Mouse (Mus musculus): Measurements from ENCODE around the gene Nol4l. TPM values are rescaled to one million over a fixed set of nuclear protein-coding genes. Genes with fewer than 3 reads are reported as not detected.

Nol4l gene
- 7.0 and 8.5 TPM in 2 replicates for polyA plus RNA-seq (2015; fragmentation: Nextera tagmentation; extraction: Ambion mirVana)

DNA sequence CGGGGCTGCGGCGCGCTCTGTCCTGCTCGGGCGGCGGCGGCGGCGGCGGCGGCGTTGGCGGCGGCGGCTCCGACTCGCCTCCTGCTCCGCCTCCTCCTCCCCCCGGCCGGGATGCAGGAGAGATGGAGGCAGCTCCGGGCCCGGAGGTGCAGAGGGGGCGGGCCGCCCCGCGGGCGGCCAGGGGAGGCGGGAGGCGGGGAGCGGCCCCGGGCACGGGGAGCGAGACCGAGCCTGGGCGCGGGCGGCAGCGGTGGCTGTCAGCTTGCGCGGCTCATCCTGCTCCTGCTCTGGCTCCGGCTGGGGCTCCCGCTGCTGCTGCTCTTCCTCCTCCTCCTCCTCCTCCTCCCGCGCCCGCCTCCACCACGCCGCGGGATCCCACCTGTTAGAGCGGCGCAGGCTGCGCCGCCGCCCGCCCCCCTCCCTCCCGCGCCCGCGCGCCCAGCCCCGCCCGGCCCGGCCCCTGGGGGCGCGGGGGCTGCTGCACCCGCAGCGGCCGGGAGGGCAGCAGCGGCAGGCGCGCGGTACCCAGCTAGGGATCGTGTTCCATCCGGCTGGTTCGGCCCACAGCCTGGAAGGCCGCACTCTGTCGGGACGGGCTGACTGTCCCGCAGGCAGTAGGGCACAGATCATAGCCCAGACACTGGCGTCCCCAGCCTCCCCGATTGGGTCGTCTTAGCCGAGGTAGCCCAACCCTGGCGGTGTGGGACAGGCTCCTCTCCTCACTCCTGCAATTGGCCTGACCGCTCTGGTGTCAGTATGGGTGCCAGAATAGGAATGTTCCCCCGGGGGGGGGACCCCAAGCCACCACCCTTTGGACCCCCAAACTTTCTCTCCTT, at the start of gene Nol4l:
TSS of gene Nol4l (minus strand) at position 41 of the 836 bp plus-strand sequence.
- ATAC-seq (replicated peaks; ENCODE audit: extremely low read depth, insufficient read depth, low FRiP score) = no peak
- peaks cover 26% of the 10 kb centered on the region for H3K4me1 ChIP-seq (ENCODE audit: control insufficient read depth, insufficient read depth, low read length)
- 2% methylated on average over 54 of the region's 86 CpGs for WGBS
- H3K9ac ChIP-seq (ENCODE audit: low read length) = peak within 1 kb of the TSS; percentile 88
- H3K36me3 ChIP-seq (ENCODE audit: control insufficient read depth, insufficient read depth) = no peaks in the 10 kb centered on the region
- peak within 1 kb of the TSS; percentile 81 for H3K4me3 ChIP-seq (ENCODE audit: low read length)
- H3K9me3 ChIP-seq (replicated peaks; ENCODE audit: control insufficient read depth, low read length) = peaks cover 3% of the 10 kb centered on the region; the same call in 1 of the 2 replicates
- peaks cover 3% of the 10 kb centered on the region; the same call in 1 of the 2 replicates for H3K27me3 ChIP-seq (ENCODE audit: control insufficient read depth, insufficient read depth, low read length)
- H3K4me2 ChIP-seq (ENCODE audit: low read depth, low read length) = peak within 1 kb of the TSS; percentile 99
- H3K27ac ChIP-seq (ENCODE audit: low read length) = peak within 1 kb of the TSS; percentile 89

GRCm38 (mm10) chr2:153577122-153577521, 47.4 kb upstream of the Nol4l start:
- Histone ChIP-seq H3K9ac (ENCODE audit: low read length) (no peak overlapping the region), H3K4me3 (ENCODE audit: low read length) (no peak overlapping the region), H3K27ac (ENCODE audit: low read length) (no peak overlapping the region), H3K4me1 (ENCODE audit: control insufficient read depth, insufficient read depth, low read length) (0 out of 2 replicates have a peak, but pooled peaks cover 2% of the 10 kb centered on the region), H3K9me3 (replicated peaks; ENCODE audit: control insufficient read depth, low read length) (no peaks in the 10 kb centered on the region), H3K36me3 (ENCODE audit: control insufficient read depth, insufficient read depth) (no peaks in the 10 kb centered on the region), H3K4me2 (ENCODE audit: low read depth, low read length) (no peak overlapping the region), H3K27me3 (ENCODE audit: control insufficient read depth, insufficient read depth, low read length) (no peaks in the 10 kb centered on the region)
- 56% methylated on average over 4 of the region's 4 CpGs for WGBS
- no peak for ATAC-seq (replicated peaks; ENCODE audit: extremely low read depth, insufficient read depth, low FRiP score)

DNA sequence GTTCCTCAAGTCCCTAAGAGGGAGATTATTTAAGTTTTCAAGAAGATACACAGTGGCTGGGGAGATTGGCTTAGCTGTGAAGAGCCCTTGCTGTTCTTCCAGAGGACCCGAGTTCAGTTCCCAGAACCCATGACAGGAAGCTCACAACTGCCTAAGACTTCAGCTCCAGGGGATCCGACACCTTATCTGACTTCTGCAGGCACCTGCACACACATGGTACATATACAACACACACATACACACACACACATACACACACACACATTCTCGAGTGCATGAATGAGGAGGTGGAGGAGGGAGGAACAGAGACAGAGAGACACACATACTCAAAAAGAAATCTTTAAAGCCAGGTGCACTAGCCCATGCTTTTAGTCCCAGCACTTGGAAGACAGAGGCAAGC, 46.4 kb upstream of the Nol4l start:
- no peaks in the 10 kb centered on the region for H3K27me3 ChIP-seq (ENCODE audit: control insufficient read depth, insufficient read depth, low read length)
- H3K4me1 ChIP-seq (ENCODE audit: control insufficient read depth, insufficient read depth, low read length) = 0 out of 2 replicates have a peak, but pooled peaks cover 2% of the 10 kb centered on the region
- no peak overlapping the region for H3K9ac ChIP-seq (ENCODE audit: low read length)
- ATAC-seq (replicated peaks; ENCODE audit: extremely low read depth, insufficient read depth, low FRiP score) = no peak
- no peaks in the 10 kb centered on the region for H3K36me3 ChIP-seq (ENCODE audit: control insufficient read depth, insufficient read depth)
- 72% methylated on average over 3 of the region's 3 CpGs for WGBS
- no peak overlapping the region for H3K4me2 ChIP-seq (ENCODE audit: low read depth, low read length)
- no peak overlapping the region for H3K27ac ChIP-seq (ENCODE audit: low read length)
- H3K9me3 ChIP-seq (replicated peaks; ENCODE audit: control insufficient read depth, low read length) = no peaks in the 10 kb centered on the region
- no peak overlapping the region for H3K4me3 ChIP-seq (ENCODE audit: low read length)

DNA sequence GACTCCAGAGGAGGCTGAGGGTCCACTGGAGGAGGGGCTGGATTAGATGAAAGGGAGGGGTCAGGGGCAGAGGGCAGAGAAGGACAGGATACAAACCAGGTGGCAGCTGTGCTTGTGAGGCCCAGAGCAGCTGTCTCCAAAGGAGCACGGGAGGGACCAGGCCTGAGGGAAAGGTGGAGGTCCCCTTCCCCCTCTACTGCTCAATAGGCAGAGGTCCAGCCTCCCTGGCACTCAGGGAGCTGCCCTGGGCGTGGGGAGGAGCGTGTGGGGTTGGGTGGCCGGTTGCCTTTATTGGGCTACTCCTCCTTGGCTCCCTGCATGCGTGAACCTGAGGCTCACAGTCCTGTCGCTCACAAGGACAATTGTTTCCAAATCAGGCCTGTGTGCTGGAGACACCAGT, 45.8 kb upstream of the Nol4l start:
- Histone ChIP-seq H3K4me2 (ENCODE audit: low read depth, low read length) (no peak overlapping the region), H3K4me1 (ENCODE audit: control insufficient read depth, insufficient read depth, low read length) (0 out of 2 replicates have a peak, but pooled peaks cover 2% of the 10 kb centered on the region), H3K4me3 (ENCODE audit: low read length) (no peak overlapping the region), H3K9me3 (replicated peaks; ENCODE audit: control insufficient read depth, low read length) (no peaks in the 10 kb centered on the region), H3K36me3 (ENCODE audit: control insufficient read depth, insufficient read depth) (no peaks in the 10 kb centered on the region), H3K27me3 (ENCODE audit: control insufficient read depth, insufficient read depth, low read length) (no peaks in the 10 kb centered on the region), H3K9ac (ENCODE audit: low read length) (no peak overlapping the region), H3K27ac (ENCODE audit: low read length) (no peak overlapping the region)
- ATAC-seq (replicated peaks; ENCODE audit: extremely low read depth, insufficient read depth, low FRiP score) = no peak
- WGBS = 51% methylated on average over 6 of the region's 6 CpGs

GRCm38 (mm10) chr2:153573101-153573500, 43.3 kb upstream of the Nol4l start:
- 86% methylated on average over 9 of the region's 9 CpGs for WGBS

GRCm38 (mm10) chr2:153568541-153568940, 38.8 kb upstream of the Nol4l start:
- Histone ChIP-seq H3K4me3 (ENCODE audit: low read length) (no peak overlapping the region), H3K9ac (ENCODE audit: low read length) (no peak overlapping the region), H3K27ac (ENCODE audit: low read length) (no peak overlapping the region), H3K27me3 (ENCODE audit: control insufficient read depth, insufficient read depth, low read length) (no peaks in the 10 kb centered on the region), H3K4me1 (ENCODE audit: control insufficient read depth, insufficient read depth, low read length) (peaks cover 5% of the 10 kb centered on the region; the same call in 1 of the 2 replicates), H3K4me2 (ENCODE audit: low read depth, low read length) (no peak overlapping the region), H3K36me3 (ENCODE audit: control insufficient read depth, insufficient read depth) (no peaks in the 10 kb centered on the region), H3K9me3 (replicated peaks; ENCODE audit: control insufficient read depth, low read length) (no peaks in the 10 kb centered on the region)
- WGBS = 87% methylated on average over 6 of the region's 6 CpGs
- no peak for ATAC-seq (replicated peaks; ENCODE audit: extremely low read depth, insufficient read depth, low FRiP score)

More at GRCm38 (mm10) chr2:153573101-153573500, 43.3 kb upstream of the Nol4l start:
- no peaks in the 10 kb centered on the region for H3K27me3 ChIP-seq (ENCODE audit: control insufficient read depth, insufficient read depth, low read length)
- H3K9ac ChIP-seq (ENCODE audit: low read length) = no peak overlapping the region
- no peaks in the 10 kb centered on the region for H3K36me3 ChIP-seq (ENCODE audit: control insufficient read depth, insufficient read depth)
- no peak for ATAC-seq (replicated peaks; ENCODE audit: extremely low read depth, insufficient read depth, low FRiP score)
- H3K9me3 ChIP-seq (replicated peaks; ENCODE audit: control insufficient read depth, low read length) = no peaks in the 10 kb centered on the region
- H3K4me1 ChIP-seq (ENCODE audit: control insufficient read depth, insufficient read depth, low read length) = peaks cover 4% of the 10 kb centered on the region; the same call in 1 of the 2 replicates
- H3K4me2 ChIP-seq (ENCODE audit: low read depth, low read length) = no peak overlapping the region
- H3K27ac ChIP-seq (ENCODE audit: low read length) = no peak overlapping the region
- H3K4me3 ChIP-seq (ENCODE audit: low read length) = no peak overlapping the region

GRCm38 (mm10) chr2:153568013-153568412, 38.2 kb upstream of the Nol4l start:
- Histone ChIP-seq H3K4me2 (ENCODE audit: low read depth, low read length) (no peak overlapping the region), H3K27ac (ENCODE audit: low read length) (no peak overlapping the region), H3K9me3 (replicated peaks; ENCODE audit: control insufficient read depth, low read length) (no peaks in the 10 kb centered on the region), H3K4me3 (ENCODE audit: low read length) (no peak overlapping the region), H3K36me3 (ENCODE audit: control insufficient read depth, insufficient read depth) (no peaks in the 10 kb centered on the region), H3K9ac (ENCODE audit: low read length) (peak overlapping the region; percentile 41; the same call in 1 of the 2 replicates), H3K27me3 (ENCODE audit: control insufficient read depth, insufficient read depth, low read length) (no peaks in the 10 kb centered on the region), H3K4me1 (ENCODE audit: control insufficient read depth, insufficient read depth, low read length) (peaks cover 5% of the 10 kb centered on the region; the same call in 1 of the 2 replicates)
- WGBS = 54% methylated on average over 4 of the region's 4 CpGs
- no peak for ATAC-seq (replicated peaks; ENCODE audit: extremely low read depth, insufficient read depth, low FRiP score)

DNA sequence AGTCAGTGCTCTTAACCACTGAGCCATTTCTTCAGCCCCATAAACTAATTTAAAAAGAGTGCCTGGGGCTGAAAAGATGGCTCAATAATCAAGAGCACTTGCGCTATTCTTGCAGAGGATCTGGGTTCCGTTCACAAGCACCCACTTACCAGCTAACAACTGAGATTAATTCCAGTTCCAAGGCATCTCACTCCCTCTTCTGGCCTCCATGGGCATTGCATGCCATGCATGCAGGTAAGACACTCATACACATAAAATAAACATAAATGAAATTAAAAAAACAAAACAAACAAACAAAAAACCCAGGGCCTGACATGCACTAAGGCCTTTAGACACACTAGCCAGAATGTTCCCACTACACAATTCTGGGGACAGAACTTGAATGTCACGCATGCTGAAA, 34.6 kb upstream of the Nol4l start:
- 80% methylated on average over 3 of the region's 3 CpGs for WGBS
- Histone ChIP-seq H3K27me3 (ENCODE audit: control insufficient read depth, insufficient read depth, low read length) (no peaks in the 10 kb centered on the region), H3K4me2 (ENCODE audit: low read depth, low read length) (no peak overlapping the region), H3K4me3 (ENCODE audit: low read length) (no peak overlapping the region), H3K4me1 (ENCODE audit: control insufficient read depth, insufficient read depth, low read length) (peaks cover 34% of the 10 kb centered on the region), H3K9ac (ENCODE audit: low read length) (no peak overlapping the region), H3K36me3 (ENCODE audit: control insufficient read depth, insufficient read depth) (no peaks in the 10 kb centered on the region), H3K9me3 (replicated peaks; ENCODE audit: control insufficient read depth, low read length) (no peaks in the 10 kb centered on the region), H3K27ac (ENCODE audit: low read length) (no peak overlapping the region)
- ATAC-seq (replicated peaks; ENCODE audit: extremely low read depth, insufficient read depth, low FRiP score) = no peak

DNA sequence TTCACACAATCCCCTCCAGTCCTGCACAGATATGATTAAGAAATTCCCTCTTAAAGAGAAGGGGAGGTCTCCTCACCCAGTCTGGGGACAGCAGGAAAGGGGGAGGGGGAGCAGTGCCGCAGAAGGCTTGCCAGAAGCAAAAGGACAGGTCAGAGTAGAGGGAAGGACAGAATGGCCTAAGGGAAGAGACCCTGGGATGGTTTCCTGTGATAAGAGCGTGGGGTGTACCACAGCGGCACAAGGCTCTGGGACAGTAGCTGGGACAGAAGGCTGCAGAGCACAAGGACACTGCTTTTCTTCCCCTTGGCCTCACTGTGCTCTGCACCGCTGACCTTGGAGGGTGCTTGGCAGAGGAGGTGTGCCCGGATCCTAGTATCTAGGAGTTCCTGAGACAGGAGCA, 31.8 kb upstream of the Nol4l start:
- Histone ChIP-seq H3K4me1 (ENCODE audit: control insufficient read depth, insufficient read depth, low read length) (peaks cover 36% of the 10 kb centered on the region), H3K27me3 (ENCODE audit: control insufficient read depth, insufficient read depth, low read length) (no peaks in the 10 kb centered on the region), H3K36me3 (ENCODE audit: control insufficient read depth, insufficient read depth) (no peaks in the 10 kb centered on the region), H3K27ac (ENCODE audit: low read length) (peak overlapping the region; percentile 99), H3K9ac (ENCODE audit: low read length) (peak overlapping the region; percentile 72), H3K9me3 (replicated peaks; ENCODE audit: control insufficient read depth, low read length) (no peaks in the 10 kb centered on the region), H3K4me3 (ENCODE audit: low read length) (peak overlapping the region; percentile 38), H3K4me2 (ENCODE audit: low read depth, low read length) (peak overlapping the region; percentile 71)
- 5% methylated on average over 5 of the region's 5 CpGs for WGBS
- ATAC-seq (replicated peaks; ENCODE audit: extremely low read depth, insufficient read depth, low FRiP score) = peak; percentile 56
